Mouse (Mus musculus): ENCODE measurements around the gene Hist1h3f. TPM values are rescaled to one million over a fixed set of nuclear protein-coding genes. Genes with fewer than 3 reads are reported as not detected.
A peak's percentile ranks its signal among the peaks of the same experiment; 100 is the strongest.

Hist1h3f gene
- polyA plus RNA-seq, 1 experiment from 2014 or later = 0.25 TPM

- Histone ChIP-seq H3K4me3 (peak overlapping the region; percentile 36), H3K9me3 (replicated peaks) (no peaks in the 10 kb centered on the region), H3K4me2 (peak overlapping the region; percentile 62), H3K4me1 (replicated peaks) (peaks cover 29% of the 10 kb centered on the region), H3K9ac (no peak overlapping the region), H3K27me3 (no peaks in the 10 kb centered on the region), H3K36me3 (no peaks in the 10 kb centered on the region), H3K27ac (peak overlapping the region; percentile 51; the same call in 1 of the 2 replicates)
- ATAC-seq (replicated peaks; ENCODE audit: insufficient number of reproducible peaks, insufficient read depth, low FRiP score, low read depth) = no peak
- WGBS = 10% methylated on average over 14 of the region's 14 CpGs
Measured at GRCm38 (mm10) chr13:23505662-23506345, 38.0 kb upstream of the Hist1h3f start.

GRCm38 (mm10) chr13:23506351-23506750, 37.5 kb upstream of the Hist1h3f start:
- 10% methylated on average over 13 of the region's 13 CpGs for WGBS
- Histone ChIP-seq H3K27ac (peak overlapping the region; percentile 51; the same call in 1 of the 2 replicates), H3K36me3 (no peaks in the 10 kb centered on the region), H3K27me3 (no peaks in the 10 kb centered on the region), H3K4me3 (peak overlapping the region; percentile 36), H3K9me3 (replicated peaks) (no peaks in the 10 kb centered on the region), H3K4me2 (peak overlapping the region; percentile 62), H3K4me1 (replicated peaks) (peaks cover 29% of the 10 kb centered on the region), H3K9ac (no peak overlapping the region)
- ATAC-seq (replicated peaks; ENCODE audit: insufficient number of reproducible peaks, insufficient read depth, low FRiP score, low read depth) = no peak

GRCm38 (mm10) chr13:23506819-23507515, 36.9 kb upstream of the Hist1h3f start:
- Histone ChIP-seq H3K9me3 (replicated peaks) (no peaks in the 10 kb centered on the region), H3K4me1 (replicated peaks) (peaks cover 26% of the 10 kb centered on the region), H3K4me3 (0 out of 2 replicates have a peak overlapping the region, but pooled peaks have one; percentile 36), H3K27me3 (no peaks in the 10 kb centered on the region), H3K27ac (peak overlapping the region; percentile 51; the same call in 1 of the 2 replicates), H3K9ac (no peak overlapping the region), H3K4me2 (peak overlapping the region; percentile 62), H3K36me3 (no peaks in the 10 kb centered on the region)
- 35% methylated on average over 14 of the region's 14 CpGs for WGBS
- no peak for ATAC-seq (replicated peaks; ENCODE audit: insufficient number of reproducible peaks, insufficient read depth, low FRiP score, low read depth)

- H3K27ac ChIP-seq = no peak overlapping the region
- H3K4me1 ChIP-seq (replicated peaks) = peaks cover 23% of the 10 kb centered on the region
- H3K36me3 ChIP-seq = no peaks in the 10 kb centered on the region
- H3K4me3 ChIP-seq = no peak overlapping the region
- H3K9me3 ChIP-seq (replicated peaks) = no peaks in the 10 kb centered on the region
- H3K9ac ChIP-seq = no peak overlapping the region
- H3K27me3 ChIP-seq = no peaks in the 10 kb centered on the region
- no peak for ATAC-seq (replicated peaks; ENCODE audit: insufficient number of reproducible peaks, insufficient read depth, low FRiP score, low read depth)
- H3K4me2 ChIP-seq = no peak overlapping the region
- WGBS = 34% methylated on average over 1 of the region's 1 CpGs
Measured at GRCm38 (mm10) chr13:23510127-23510526, 33.7 kb upstream of the Hist1h3f start.

- no peaks in the 10 kb centered on the region for H3K36me3 ChIP-seq
- 77% methylated on average over 1 of the region's 1 CpGs for WGBS
- no peaks in the 10 kb centered on the region for H3K9me3 ChIP-seq (replicated peaks)
- no peak overlapping the region for H3K4me2 ChIP-seq
- no peak for ATAC-seq (replicated peaks; ENCODE audit: insufficient number of reproducible peaks, insufficient read depth, low FRiP score, low read depth)
- H3K9ac ChIP-seq = no peak overlapping the region
- no peak overlapping the region for H3K27ac ChIP-seq
- peaks cover 10% of the 10 kb centered on the region for H3K4me1 ChIP-seq (replicated peaks)
- H3K4me3 ChIP-seq = no peak overlapping the region
- no peaks in the 10 kb centered on the region for H3K27me3 ChIP-seq
Measured at GRCm38 (mm10) chr13:23513517-23513916, 30.3 kb upstream of the Hist1h3f start.

GRCm38 (mm10) chr13:23515281-23515680, 28.6 kb upstream of the Hist1h3f start:
- Histone ChIP-seq H3K4me2 (no peak overlapping the region), H3K9ac (no peak overlapping the region), H3K4me3 (no peak overlapping the region), H3K27ac (no peak overlapping the region), H3K9me3 (replicated peaks) (no peaks in the 10 kb centered on the region), H3K27me3 (no peaks in the 10 kb centered on the region), H3K36me3 (no peaks in the 10 kb centered on the region), H3K4me1 (replicated peaks) (peaks cover 7% of the 10 kb centered on the region)
- WGBS = 73% methylated on average over 5 of the region's 5 CpGs
- ATAC-seq (replicated peaks; ENCODE audit: insufficient number of reproducible peaks, insufficient read depth, low FRiP score, low read depth) = no peak

- Histone ChIP-seq H3K9me3 (replicated peaks) (no peaks in the 10 kb centered on the region), H3K27me3 (no peaks in the 10 kb centered on the region), H3K27ac (no peak overlapping the region), H3K4me3 (peak overlapping the region; percentile 40), H3K4me1 (replicated peaks) (peaks cover 3% of the 10 kb centered on the region), H3K4me2 (peak overlapping the region; percentile 87), H3K36me3 (no peaks in the 10 kb centered on the region), H3K9ac (no peak overlapping the region)
- no peak for ATAC-seq (replicated peaks; ENCODE audit: insufficient number of reproducible peaks, insufficient read depth, low FRiP score, low read depth)
- 54% methylated on average over 15 of the region's 15 CpGs for WGBS
Measured at GRCm38 (mm10) chr13:23515826-23516620, 27.8 kb upstream of the Hist1h3f start.

GRCm38 (mm10) chr13:23516822-23517602, 26.8 kb upstream of the Hist1h3f start:
- 0% methylated on average over 19 of the region's 19 CpGs for WGBS
- H3K4me3 ChIP-seq = peak overlapping the region; percentile 54
- H3K9me3 ChIP-seq (replicated peaks) = no peaks in the 10 kb centered on the region
- H3K36me3 ChIP-seq = no peaks in the 10 kb centered on the region
- peak overlapping the region; percentile 82 for H3K27ac ChIP-seq
- H3K4me1 ChIP-seq (replicated peaks) = peaks cover 3% of the 10 kb centered on the region
- H3K9ac ChIP-seq = peak overlapping the region; percentile 41; the same call in 1 of the 2 replicates
- peak; percentile 56 for ATAC-seq (replicated peaks; ENCODE audit: insufficient number of reproducible peaks, insufficient read depth, low FRiP score, low read depth)
- H3K4me2 ChIP-seq = peak overlapping the region; percentile 87
- H3K27me3 ChIP-seq = no peaks in the 10 kb centered on the region

- ATAC-seq (replicated peaks; ENCODE audit: insufficient number of reproducible peaks, insufficient read depth, low FRiP score, low read depth) = peak; percentile 83
- Histone ChIP-seq H3K36me3 (no peaks in the 10 kb centered on the region), H3K27ac (peak overlapping the region; percentile 82), H3K4me1 (replicated peaks) (peaks cover 3% of the 10 kb centered on the region), H3K9me3 (replicated peaks) (no peaks in the 10 kb centered on the region), H3K4me2 (peak overlapping the region; percentile 87), H3K27me3 (no peaks in the 10 kb centered on the region), H3K4me3 (peak overlapping the region; percentile 54), H3K9ac (peak overlapping the region; percentile 41)
- WGBS = under 1% methylated on average over 27 of the region's 27 CpGs
Measured at GRCm38 (mm10) chr13:23517603-23518294, 26.1 kb upstream of the Hist1h3f start.

GRCm38 (mm10) chr13:23518295-23518603, 25.6 kb upstream of the Hist1h3f start:
- Histone ChIP-seq H3K9ac (peak overlapping the region; percentile 32; the same call in 1 of the 2 replicates), H3K36me3 (no peaks in the 10 kb centered on the region), H3K9me3 (replicated peaks) (no peaks in the 10 kb centered on the region), H3K27ac (peak overlapping the region; percentile 82; the same call in 1 of the 2 replicates), H3K4me1 (replicated peaks) (peaks cover 3% of the 10 kb centered on the region), H3K27me3 (no peaks in the 10 kb centered on the region), H3K4me2 (peak overlapping the region; percentile 87), H3K4me3 (peak overlapping the region; percentile 54)
- WGBS = under 1% methylated on average over 6 of the region's 6 CpGs
- ATAC-seq (replicated peaks; ENCODE audit: insufficient number of reproducible peaks, insufficient read depth, low FRiP score, low read depth) = no peak
